Mouse (Mus musculus) c-Kit-positive CD71-positive TER-119-positive erythroid progenitor cells, embryonic 14.5 days (primary cell): ENCODE results near the gene Mtrf1l.
A peak's percentile ranks its signal among the peaks of the same experiment; 100 is the strongest.

ENCODE experiments used
- DNase-seq: peaks from one replicate; pipeline ENCODE4 v3.0.0-alpha.2; 2013; ENCODE audit warnings: low spot score

Mtrf1l gene

DNA sequence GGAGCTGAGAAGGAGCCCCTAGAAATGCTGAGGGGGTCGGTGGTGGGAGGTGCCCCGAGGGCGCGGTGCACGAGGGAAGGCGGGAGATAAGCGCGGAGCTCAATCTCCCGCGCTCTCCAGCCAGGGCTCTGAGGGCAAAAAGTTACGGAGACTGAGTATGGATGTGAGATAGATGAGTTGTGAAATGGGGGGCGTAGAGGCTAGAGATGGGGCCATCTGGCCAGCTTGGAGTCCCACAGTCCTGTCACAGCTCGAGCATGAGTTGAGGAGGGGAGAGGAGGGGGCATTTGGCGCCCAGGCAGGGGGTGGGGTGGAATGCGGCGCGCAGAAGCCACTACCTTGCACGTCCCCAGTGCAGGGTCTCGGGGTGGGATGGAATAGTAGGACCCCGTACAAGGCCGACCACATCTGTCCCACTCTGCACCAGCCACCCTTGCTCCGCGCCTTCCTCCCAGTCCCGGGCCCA, 19.0 kb downstream of the Mtrf1l start:
- peak; percentile 60 for DNase-seq

DNA sequence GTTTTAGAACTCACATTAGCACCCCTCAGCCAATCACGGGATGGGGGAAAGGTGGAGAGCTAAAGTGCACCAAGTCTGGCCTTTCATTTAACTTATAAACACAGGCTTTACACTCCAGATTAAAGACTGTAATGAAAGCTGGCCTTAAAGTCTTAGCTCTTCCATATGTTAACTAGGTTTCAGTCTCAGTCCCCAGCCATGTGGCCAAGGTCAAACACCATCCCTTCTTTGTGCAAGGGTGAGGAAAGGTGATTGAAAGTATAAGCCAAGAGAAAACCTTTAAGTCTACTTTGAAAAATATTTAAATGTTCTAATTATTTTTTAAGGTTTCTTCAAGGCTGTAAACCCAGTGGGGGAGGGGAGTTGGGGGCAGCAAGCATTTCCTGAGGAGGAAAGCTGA, 20.0 kb downstream of the Mtrf1l start:
- no peak for DNase-seq

- no peak for DNase-seq
Observed at GRCm38 (mm10) chr10:5802866-5803265, 20.8 kb downstream of the Mtrf1l start.

DNA sequence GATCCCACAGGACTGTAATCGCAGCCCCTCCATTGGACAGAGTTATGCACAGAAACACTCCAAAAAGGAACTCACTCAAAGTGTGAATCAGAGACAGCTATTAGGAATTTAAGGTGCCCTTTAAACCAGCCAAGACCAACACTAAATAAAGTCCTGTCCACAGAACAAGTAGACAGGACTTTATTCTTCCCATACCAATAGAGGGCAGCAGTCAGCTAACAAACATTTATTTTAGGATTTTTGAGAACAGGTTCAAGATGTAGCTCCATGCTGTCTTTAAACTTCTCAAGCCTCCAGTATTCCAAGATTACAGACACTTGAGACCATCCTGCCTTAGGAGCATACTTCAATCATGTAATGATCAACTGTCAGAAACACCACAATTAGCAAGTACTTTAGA, 23.2 kb downstream of the Mtrf1l start:
- no peak for DNase-seq

- no peak for DNase-seq
Observed at GRCm38 (mm10) chr10:5798069-5798468, 25.6 kb downstream of the Mtrf1l start.

DNA sequence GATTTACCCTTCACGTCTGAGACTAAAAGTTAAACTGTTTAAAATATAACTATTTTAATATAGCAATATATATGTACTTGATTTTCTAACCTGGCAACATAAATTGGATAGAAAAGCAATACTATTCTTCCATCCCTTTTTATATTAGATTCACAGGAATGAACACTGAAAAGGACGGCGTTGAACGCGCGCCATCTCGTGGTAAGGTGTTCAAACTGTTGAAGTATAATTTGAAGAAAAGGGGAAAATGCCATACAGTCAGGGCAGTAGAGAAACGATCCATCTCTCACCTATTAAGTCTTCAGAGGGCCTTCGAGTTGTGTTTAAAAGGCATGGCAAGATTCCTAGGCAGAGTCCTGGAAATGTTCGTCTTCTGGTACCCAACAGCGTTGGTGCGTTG, 33.1 kb downstream of the Mtrf1l start:
- DNase-seq, result no peak

- DNase-seq, result no peak
Observed at GRCm38 (mm10) chr10:5786923-5787322, 36.8 kb downstream of the Mtrf1l start.
